21 mouse cellular contexts compared by ENCODE assay signal in the genomic region with DNA sequence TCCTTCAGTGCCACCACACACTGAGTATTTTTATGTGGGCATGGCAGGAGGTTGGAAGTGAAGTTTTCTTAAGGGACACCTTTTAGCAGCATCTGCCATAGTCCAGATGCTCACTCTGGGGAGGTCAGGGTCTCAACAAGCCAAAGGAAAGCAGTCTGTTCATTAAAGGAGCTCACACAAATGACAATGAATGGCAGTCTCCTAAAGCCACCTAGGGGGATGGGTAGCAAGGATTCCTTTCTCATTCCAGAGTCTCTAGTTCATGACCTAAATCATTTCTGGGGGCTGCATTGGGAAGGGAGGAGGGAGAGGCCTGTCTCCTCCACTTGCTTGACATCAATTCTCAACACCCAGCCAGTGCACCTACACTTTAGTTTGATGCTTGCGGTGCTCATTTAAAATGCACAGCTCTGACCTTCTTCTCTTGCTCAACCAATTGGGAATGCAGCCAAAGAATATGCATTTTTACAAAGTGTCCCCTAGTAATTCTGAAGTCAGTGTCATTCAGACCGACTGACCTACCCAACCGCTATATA.
DNase-seq lines count a peak whose midpoint lies in the region; ATAC-seq and TF ChIP-seq lines count a peak whose summit lies in the region.
"Had no signal": no experiment of that assay in that cellular context is flagged by ENCODE, and none has a peak within 500 bp of the region (broad histone marks: within the 10 kb centered on the region; RNA-seq: fewer than 3 reads in every experiment).

No protein-coding gene starts in this region.

- no peak for TF ChIP-seq POLR2A in lung, adult 2 months (IDR thresholded peaks at IDR 0.05; ENCODE audit: borderline replicate concordance, extremely low read depth, low read depth, low read length)

- no peaks in the 10 kb centered on the region for H3K4me1 ChIP-seq in lung, embryonic 14.5 days (ENCODE audit: insufficient read depth)
- no peaks in the 10 kb centered on the region for H3K4me1 ChIP-seq in lung, adult 2 months (ENCODE audit: control insufficient read depth, insufficient read depth, low read length)
- peaks cover 10% of the 10 kb centered on the region for H3K4me1 ChIP-seq in midbrain, embryonic 14.5 days (ENCODE audit: control insufficient read depth, insufficient read depth, low read length)

- 68% methylated on average over 3 of the region's 3 CpGs for WGBS in lung, embryonic 14.5 days
- 79% methylated on average over 3 of the region's 3 CpGs for WGBS in lung, adult 2 months
- 81% methylated on average over 3 of the region's 3 CpGs for WGBS in midbrain, embryonic 14.5 days

- H3K4me2 ChIP-seq in lung, embryonic 14.5 days = no peak overlapping the region
- no peak overlapping the region for H3K4me2 ChIP-seq in midbrain, embryonic 14.5 days (ENCODE audit: low read length)
- H3K4me2 ChIP-seq: embryonic facial prominence, embryonic 13.5 days; forebrain, embryonic 12.5 days; heart, embryonic 11.5 days; heart, embryonic 15.5 days; hindbrain, embryonic 12.5 days had no signal

- intact Hi-C loops in heart, postnatal 25 days (cut with DNase I) = no loop called here

- H3K36me3 ChIP-seq in lung, embryonic 14.5 days (ENCODE audit: insufficient read depth) = no peaks in the 10 kb centered on the region
- no peaks in the 10 kb centered on the region for H3K36me3 ChIP-seq in midbrain, embryonic 14.5 days (ENCODE audit: control insufficient read depth, insufficient read depth, low read length)
- H3K36me3 ChIP-seq: embryonic facial prominence, embryonic 13.5 days; forebrain, embryonic 12.5 days; heart, embryonic 15.5 days; hindbrain, embryonic 12.5 days had no signal

- H3K27me3 ChIP-seq in lung, embryonic 14.5 days (ENCODE audit: insufficient read depth, low read length) = no peaks in the 10 kb centered on the region
- no peaks in the 10 kb centered on the region for H3K27me3 ChIP-seq in midbrain, embryonic 14.5 days (ENCODE audit: control insufficient read depth, insufficient read depth, low read length)
- H3K27me3 ChIP-seq: embryonic facial prominence, embryonic 13.5 days; forebrain, embryonic 12.5 days; heart, embryonic 15.5 days; hindbrain, embryonic 12.5 days had no signal

- H3K9me3 ChIP-seq in lung, embryonic 14.5 days (ENCODE audit: low read depth, low read length) = no peaks in the 10 kb centered on the region
- no peaks in the 10 kb centered on the region for H3K9me3 ChIP-seq in midbrain, embryonic 14.5 days (ENCODE audit: control insufficient read depth, low read length)
- H3K9me3 ChIP-seq: embryonic facial prominence, embryonic 13.5 days; forebrain, embryonic 12.5 days; heart, embryonic 15.5 days; hindbrain, embryonic 12.5 days had no signal

- ATAC-seq in lung, embryonic 14.5 days (ENCODE audit: insufficient read depth) = no peak
- no peak for ATAC-seq in midbrain, embryonic 14.5 days (ENCODE audit: low FRiP score, low TSS enrichment)
- ATAC-seq: forebrain, embryonic 16.5 days had no signal

- H3K27ac ChIP-seq in lung, embryonic 14.5 days (ENCODE audit: low read depth) = no peak overlapping the region
- H3K27ac ChIP-seq in midbrain, embryonic 14.5 days (replicated peaks; ENCODE audit: low read depth, low read length) = 0 out of 2 replicates have a peak overlapping the region, but pooled peaks have one; percentile 43
- H3K27ac ChIP-seq: embryonic facial prominence, embryonic 13.5 days; forebrain, embryonic 12.5 days; heart, adult 2 months; heart, embryonic 15.5 days had no signal

- no peak for TF ChIP-seq CTCF in lung, embryonic 14.5 days (IDR thresholded peaks at IDR 0.05; ENCODE audit: low read depth)
- no peak for TF ChIP-seq CTCF in lung, adult 2 months (IDR thresholded peaks at IDR 0.05; ENCODE audit: insufficient read depth, low read length)

- no peak overlapping the region for H3K4me3 ChIP-seq in lung, embryonic 14.5 days (ENCODE audit: low read depth, low read length)
- H3K4me3 ChIP-seq in lung, adult 2 months (replicated peaks; ENCODE audit: extremely low read depth, low read depth, low read length) = no peak overlapping the region
- no peak overlapping the region for H3K4me3 ChIP-seq in midbrain, embryonic 14.5 days (replicated peaks; ENCODE audit: low read depth, low read length)
- H3K4me3 ChIP-seq: embryonic facial prominence, embryonic 13.5 days; forebrain, embryonic 12.5 days; heart, adult 2 months; heart, embryonic 15.5 days; hindbrain, embryonic 12.5 days had no signal

- peak; percentile 58 for DNase-seq in heart, adult 11 months
- no peak for DNase-seq in heart, postnatal 25 days (ENCODE audit: low spot score)
- peak; percentile 17 for DNase-seq in lung, embryonic 14.5 days
- no peak for DNase-seq in lung, adult 2 months
- DNase-seq in Muller cell, postnatal 12 days (ENCODE audit: inconsistent ontology term) = peak; percentile 51
- DNase-seq in midbrain, embryonic 14.5 days = no peak
- DNase-seq in kidney, postnatal 10 days = no peak
- DNase-seq: adrenal gland, adult 2 months; adrenal gland, postnatal 25 days; cerebellum, adult 18-20 months; cerebellum, adult 9-11 months; cerebellum, postnatal 36 days; gastrocnemius, postnatal 10 days; heart, adult 2 months; heart, postnatal 14 days had no signal

- H3K9ac ChIP-seq in lung, embryonic 14.5 days = no peak overlapping the region
- H3K9ac ChIP-seq in midbrain, embryonic 14.5 days (replicated peaks; ENCODE audit: low read length) = no peak overlapping the region
- H3K9ac ChIP-seq: embryonic facial prominence, embryonic 13.5 days; forebrain, embryonic 12.5 days; heart, embryonic 15.5 days; hindbrain, embryonic 12.5 days had no signal

Comparison
In these comparisons a context has a peak if more than half of its experiments do, and no peak if none do; other contexts are left out.
1. DNase-seq: peak in heart, adult 11 months (single experiment), lung, embryonic 14.5 days (single experiment) and Muller cell, postnatal 12 days (single experiment); none in heart, postnatal 25 days (single experiment), lung, adult 2 months (single experiment), midbrain, embryonic 14.5 days (single experiment) and kidney, postnatal 10 days (single experiment).